Mouse (Mus musculus) liver, embryonic 11.5 days (tissue): ENCODE data around the gene Tbc1d17. TPM values are rescaled to one million over a fixed set of nuclear protein-coding genes. Genes with fewer than 3 reads are reported as not detected.

Experiments used
- ATAC-seq: fragments of 200-750 bp; cut with Nextera tagmentation; replicated peaks from 2 replicates; pipeline ENCODE4 v1.8.0; 2017; ENCODE audit warnings: moderate number of reproducible peaks, mild to moderate bottlenecking, moderate TSS enrichment, moderate library complexity; ENCODE audit not compliant: low FRiP score
- DNase-seq: peaks from one replicate; pipeline ENCODE4 v3.0.0-alpha.2; 2017; ENCODE audit warnings: low spot score
- H3K27ac ChIP-seq: fragments of 300-500 bp; sonication (generic); 2 replicates; pipeline ENCODE4 v1.5.1; 2014; ENCODE audit warnings: mild to moderate bottlenecking, low read depth, low read length, control low read depth
- H3K27me3 ChIP-seq: fragments of 300-500 bp; sonication (generic); replicated peaks from 2 replicates; pipeline ENCODE4 v1.6.1; 2014; ENCODE audit warnings: low read length, mixed read lengths; ENCODE audit not compliant: control insufficient read depth, insufficient read depth
- H3K36me3 ChIP-seq: fragments of 300-500 bp; sonication (generic); 2 replicates; pipeline ENCODE4 v1.6.1; 2014; ENCODE audit warnings: mild to moderate bottlenecking, low read length, moderate library complexity, mixed read lengths; ENCODE audit not compliant: control insufficient read depth, insufficient read depth
- H3K4me1 ChIP-seq: fragments of 300-500 bp; sonication (generic); replicated peaks from 2 replicates; pipeline ENCODE4 v1.6.1; 2014; ENCODE audit warnings: low read length, mixed read lengths; ENCODE audit not compliant: control insufficient read depth, insufficient read depth
- H3K4me2 ChIP-seq: fragments of 300-500 bp; sonication (generic); 2 replicates; pipeline ENCODE4 v1.6.1; 2014; ENCODE audit warnings: mild to moderate bottlenecking, control low read depth, moderate library complexity
- H3K4me3 ChIP-seq: fragments of 300-500 bp; sonication (generic); 2 replicates; pipeline ENCODE4 v1.5.1; 2014; ENCODE audit warnings: low read depth, low read length, control low read depth
- H3K9ac ChIP-seq: fragments of 300-500 bp; sonication (generic); 2 replicates; pipeline ENCODE4 v1.6.1; 2014; ENCODE audit warnings: low read depth, low read length, control low read depth
- H3K9me3 ChIP-seq: fragments of 300-500 bp; sonication (generic); 2 replicates; pipeline ENCODE4 v1.6.1; 2016; ENCODE audit warnings: low read length, inconsistent platforms, mixed read lengths; ENCODE audit not compliant: control insufficient read depth
- WGBS: fragments of 180-500 bp; shearing (Covaris S2); extraction: QIAGEN DNeasy Blood & Tissue Kit; methylation state at CpG from one replicate; pipeline ENCODE4 v1.1.7; 2014; 5-methylcytosine and 5-hydroxymethylcytosine counted together
- polyA plus RNA-seq: library from polyadenylated mRNA; unstranded; fragments of >200 nt; fragmentation: Nextera tagmentation; extraction: Ambion mirVana; gene quantifications from 2 replicates; pipeline ENCODE4 v1.2.1, GENCODE M21; 2014

Gene Tbc1d17
- polyA plus RNA-seq, 1 experiment from 2014 or later: 53.3 TPM

DNA sequence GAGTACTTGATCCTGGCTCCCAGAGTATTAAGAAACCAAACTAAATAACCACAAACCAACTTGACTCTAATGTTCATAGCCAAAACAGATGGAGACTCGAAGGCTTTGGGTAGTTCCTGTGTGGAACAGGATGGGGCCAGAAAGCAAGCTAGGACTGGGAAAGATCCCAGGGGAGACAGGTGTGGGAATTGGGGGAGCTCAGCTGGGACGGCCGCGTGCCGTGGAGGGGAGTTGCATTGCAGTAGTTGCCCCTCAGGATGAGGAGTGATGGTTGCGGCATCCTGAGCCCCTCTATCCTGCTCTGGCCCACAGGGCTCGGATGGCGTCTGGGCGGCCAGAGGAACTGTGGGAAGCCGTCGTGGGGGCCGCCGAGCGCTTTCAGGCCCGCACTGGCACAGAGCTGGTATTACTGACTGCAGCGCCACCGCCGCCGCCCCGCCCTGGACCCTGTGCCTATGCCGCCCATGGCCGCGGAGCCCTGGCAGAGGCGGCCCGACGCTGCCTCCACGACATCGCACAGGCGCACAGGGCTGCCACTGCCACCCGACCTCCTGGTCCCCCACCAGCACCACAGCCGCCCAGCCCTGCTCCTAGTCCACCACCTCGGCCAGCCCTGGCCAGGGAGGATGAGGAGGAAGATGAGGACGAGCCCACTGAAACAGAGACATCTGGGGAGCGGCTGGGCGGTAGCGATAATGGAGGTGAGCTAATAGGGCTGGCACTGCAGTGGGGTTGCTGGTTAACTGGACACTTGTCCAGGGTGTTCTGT, 3.6 kb upstream of the Tbc1d17 start:
- H3K4me2 ChIP-seq: peak overlapping the region; percentile 93

DNA sequence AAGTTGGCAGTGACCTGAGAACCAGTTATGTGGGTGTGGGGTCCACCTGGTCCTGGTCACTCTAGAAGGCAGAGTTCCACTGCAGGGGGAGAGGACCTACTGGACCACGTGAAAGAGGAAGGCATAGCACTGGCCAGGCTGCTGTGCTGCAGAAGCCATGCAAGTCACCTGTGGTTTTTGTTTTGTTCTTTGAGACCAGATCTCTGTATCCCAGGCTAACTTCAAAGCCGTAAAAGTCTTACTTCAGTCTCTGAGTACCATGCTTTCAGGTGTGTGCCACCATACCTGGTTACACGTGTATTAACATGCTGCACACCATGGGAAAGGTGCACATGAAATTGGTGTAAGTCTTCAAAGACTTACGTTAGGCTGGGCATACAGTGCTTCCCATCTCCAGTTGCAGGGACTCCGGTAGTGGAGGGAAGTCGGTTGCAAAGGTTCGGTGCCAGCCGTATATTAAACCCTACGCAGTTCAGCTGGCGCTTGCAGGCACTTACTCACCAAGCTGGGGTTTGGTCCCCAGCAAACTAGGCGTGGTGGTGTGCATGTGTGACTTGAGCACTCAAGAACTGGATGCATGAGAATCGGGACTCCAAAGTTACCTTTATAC, 2.9 kb upstream of the Tbc1d17 start:
- H3K27ac ChIP-seq: no peak overlapping the region
- H3K27me3 ChIP-seq: no peaks in the 10 kb centered on the region
- peak overlapping the region; percentile 87; the same call in 1 of the 2 replicates for H3K4me2 ChIP-seq
- DNase-seq: no peak
- H3K4me1 ChIP-seq: peaks cover 45% of the 10 kb centered on the region
- 85% methylated on average over 12 of the region's 12 CpGs for WGBS
- peaks cover 10% of the 10 kb centered on the region; the same call in 1 of the 2 replicates for H3K36me3 ChIP-seq
- no peak for ATAC-seq
- peak overlapping the region; percentile 89; the same call in 1 of the 2 replicates for H3K4me3 ChIP-seq
- H3K9me3 ChIP-seq: no peaks in the 10 kb centered on the region
- H3K9ac ChIP-seq: 0 out of 2 replicates have a peak overlapping the region, but pooled peaks have one; percentile 38

More for the DNA sequence above, 3.6 kb upstream of the Tbc1d17 start:
- H3K4me1 ChIP-seq: peaks cover 45% of the 10 kb centered on the region
- WGBS: 87% methylated on average over 36 of the region's 36 CpGs
- no peaks in the 10 kb centered on the region for H3K9me3 ChIP-seq
- no peak for ATAC-seq
- peak overlapping the region; percentile 38; the same call in 1 of the 2 replicates for H3K9ac ChIP-seq
- no peaks in the 10 kb centered on the region for H3K27me3 ChIP-seq
- H3K27ac ChIP-seq: peak overlapping the region; percentile 45
- H3K4me3 ChIP-seq: no peak overlapping the region; the same call in 1 of the 2 replicates
- no peak for DNase-seq
- peaks cover 8% of the 10 kb centered on the region; the same call in 1 of the 2 replicates for H3K36me3 ChIP-seq

DNA sequence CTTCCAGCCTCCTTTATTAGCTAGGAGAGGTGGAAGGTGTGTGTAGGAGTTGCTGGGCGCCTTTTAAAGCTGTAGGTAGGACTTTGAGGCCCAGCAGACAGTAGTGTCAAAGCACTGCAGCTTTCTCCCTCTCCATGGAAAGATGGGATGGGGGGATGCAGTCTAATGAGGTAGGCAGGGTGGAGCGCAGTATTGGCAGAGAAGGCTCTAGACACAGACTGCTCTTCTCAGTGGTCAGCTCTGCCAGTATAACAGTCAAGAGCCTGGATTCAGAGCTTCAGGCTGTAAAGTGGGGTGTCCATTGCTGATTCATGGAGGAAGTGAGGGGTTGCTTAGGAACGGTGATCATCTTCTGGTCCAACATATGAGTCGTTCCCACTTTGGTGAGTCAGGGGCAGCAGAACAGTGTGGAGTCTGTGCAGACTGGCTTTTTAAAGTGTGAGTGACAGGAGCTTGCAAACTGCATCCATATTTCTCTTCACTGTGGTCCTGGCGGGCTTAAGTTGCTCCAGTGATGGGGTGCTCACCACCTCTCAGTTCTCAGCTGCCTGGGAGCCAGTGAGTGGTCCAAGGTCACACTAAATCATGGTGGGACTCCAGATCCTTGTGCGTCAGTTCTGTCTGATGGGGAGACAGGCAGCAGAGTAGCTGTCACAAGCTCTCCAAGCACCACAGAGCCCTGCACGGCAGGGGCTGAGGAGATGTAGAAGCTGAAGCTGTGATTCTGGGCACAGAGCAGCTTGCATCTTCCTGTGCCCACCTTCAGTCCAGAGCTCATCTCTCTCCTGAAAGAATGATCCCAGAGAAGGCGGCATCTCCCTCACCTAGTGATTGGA, 2.1 kb upstream of the Tbc1d17 start:
- no peak for DNase-seq
- peak overlapping the region; percentile 96 for H3K9ac ChIP-seq
- ATAC-seq: no peak
- peak overlapping the region; percentile 95 for H3K27ac ChIP-seq
- H3K36me3 ChIP-seq: peaks cover 17% of the 10 kb centered on the region; the same call in 1 of the 2 replicates
- H3K9me3 ChIP-seq: no peaks in the 10 kb centered on the region
- H3K4me3 ChIP-seq: peak overlapping the region; percentile 89
- peaks cover 39% of the 10 kb centered on the region for H3K4me1 ChIP-seq
- no peaks in the 10 kb centered on the region for H3K27me3 ChIP-seq
- H3K4me2 ChIP-seq: peak overlapping the region; percentile 87
- 66% methylated on average over 8 of the region's 8 CpGs for WGBS

DNA sequence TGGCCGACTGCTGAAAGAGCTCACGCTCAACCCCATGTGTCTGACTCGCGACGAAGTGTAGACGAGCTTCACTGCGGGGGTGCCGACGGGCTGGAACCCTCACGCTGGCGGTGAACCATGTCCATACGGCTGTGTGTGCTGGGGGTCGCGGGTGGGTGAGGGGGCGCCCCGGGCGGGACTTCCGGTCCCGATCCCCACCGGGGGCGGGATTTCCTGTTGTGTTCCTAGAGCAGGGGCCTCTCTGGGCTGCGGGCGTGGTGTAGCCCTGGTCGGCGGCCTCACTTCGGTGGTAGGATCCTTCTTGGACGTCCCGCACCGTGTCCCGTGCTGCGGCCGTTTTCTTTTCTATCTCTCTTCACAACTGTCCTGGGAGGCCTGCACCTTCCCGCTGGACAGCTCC, 1.3 kb upstream of the Tbc1d17 start:
- H3K9me3 ChIP-seq: no peaks in the 10 kb centered on the region
- DNase-seq (peak; percentile 85), ATAC-seq (peak; percentile 50)
- H3K27ac ChIP-seq: peak overlapping the region; percentile 95
- peak overlapping the region; percentile 96 for H3K9ac ChIP-seq
- peak overlapping the region; percentile 87 for H3K4me2 ChIP-seq
- peak overlapping the region; percentile 89 for H3K4me3 ChIP-seq
- H3K36me3 ChIP-seq: peaks cover 20% of the 10 kb centered on the region; the same call in 1 of the 2 replicates
- WGBS: 0% methylated on average over 33 of the region's 33 CpGs
- H3K27me3 ChIP-seq: no peaks in the 10 kb centered on the region
- H3K4me1 ChIP-seq: peaks cover 30% of the 10 kb centered on the region

DNA sequence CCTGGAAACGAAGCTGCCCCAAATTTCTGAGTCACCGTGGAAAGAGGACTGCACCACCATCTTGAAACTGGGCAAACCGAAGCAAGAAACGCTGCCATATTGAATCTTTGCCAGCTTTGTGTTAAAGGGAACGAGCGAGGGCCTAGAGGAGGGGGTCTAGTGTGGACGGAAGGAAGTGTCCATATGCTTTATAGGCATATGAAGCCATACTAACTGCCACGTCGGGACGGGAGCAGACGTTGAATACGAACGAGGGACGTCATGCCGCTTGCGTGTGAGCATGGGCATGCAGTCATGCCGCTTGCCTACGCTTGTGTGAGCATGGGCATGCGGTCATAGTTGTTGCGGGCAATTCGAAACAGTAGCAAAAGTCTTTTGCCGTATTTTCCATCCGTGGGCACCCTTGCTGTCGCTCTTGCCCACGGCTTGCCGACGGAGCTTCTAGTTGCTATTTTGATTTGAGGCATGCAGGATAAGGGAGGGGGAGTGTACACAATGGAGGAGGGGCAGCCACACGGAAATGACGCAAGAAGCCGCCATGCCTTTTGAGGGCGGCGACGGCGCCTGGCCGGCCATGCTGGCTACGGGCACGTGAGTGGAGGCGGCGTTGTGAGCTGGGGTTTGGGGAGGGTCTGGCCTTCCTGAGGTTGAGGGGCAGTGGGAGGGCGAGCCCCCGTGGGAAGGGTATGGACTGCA, 685 bp upstream of the Tbc1d17 start:
- Histone ChIP-seq H3K27me3 (no peaks in the 10 kb centered on the region), H3K9me3 (no peaks in the 10 kb centered on the region), H3K4me2 (peak overlapping the region; percentile 87), H3K9ac (peak overlapping the region; percentile 96), H3K4me1 (peaks cover 27% of the 10 kb centered on the region), H3K36me3 (peaks cover 23% of the 10 kb centered on the region; the same call in 1 of the 2 replicates), H3K4me3 (peak overlapping the region; percentile 89), H3K27ac (peak overlapping the region; percentile 95)
- peak; percentile 88 for DNase-seq
- peak; percentile 62 for ATAC-seq
- under 1% methylated on average over 41 of the region's 41 CpGs for WGBS

DNA sequence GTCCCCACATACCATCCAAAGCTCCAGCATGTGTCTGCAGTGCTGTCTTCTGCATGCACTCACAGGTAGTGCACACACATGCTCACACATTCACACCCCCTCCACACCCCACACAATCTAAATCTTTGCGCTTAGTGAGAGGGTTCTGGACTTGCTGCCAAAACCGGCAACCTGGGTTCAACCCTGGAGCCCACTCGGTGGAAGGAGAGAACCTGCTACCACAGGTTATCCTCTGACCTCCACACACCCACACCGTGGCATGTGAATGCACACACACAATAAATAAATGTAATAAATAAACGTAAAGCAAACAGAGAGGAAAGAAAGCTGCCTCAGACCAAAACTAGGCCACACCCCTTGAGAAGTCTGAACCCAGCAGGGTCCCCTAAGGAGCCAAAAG, 1.1 kb downstream of the Tbc1d17 start:
- no peaks in the 10 kb centered on the region for H3K27me3 ChIP-seq
- 77% methylated on average over 5 of the region's 5 CpGs for WGBS
- H3K9ac ChIP-seq: peak overlapping the region; percentile 46; the same call in 1 of the 2 replicates

DNA sequence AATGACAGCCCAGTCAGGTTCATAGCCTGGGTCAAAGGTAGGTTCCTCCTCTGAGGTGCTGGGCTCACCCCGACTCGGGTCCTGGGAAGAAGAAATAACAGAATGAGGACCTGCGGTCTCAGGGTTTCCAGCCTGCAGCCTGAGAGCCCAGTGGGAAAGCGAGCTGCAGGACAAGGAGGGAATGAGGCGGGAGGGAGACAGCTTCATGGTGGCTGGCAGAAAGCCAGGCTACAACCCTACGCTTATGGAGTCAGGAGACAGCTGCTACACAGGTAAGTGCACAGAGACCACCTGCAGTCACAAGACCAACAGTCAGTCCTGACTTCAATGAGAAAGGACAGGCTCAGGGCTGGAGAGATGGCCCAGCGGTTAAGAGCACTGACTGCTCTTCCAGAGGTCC, 2.1 kb downstream of the Tbc1d17 start:
- peaks cover 33% of the 10 kb centered on the region for H3K36me3 ChIP-seq
- no peak overlapping the region for H3K4me2 ChIP-seq
- ATAC-seq (no peak), DNase-seq (no peak)
- H3K9ac ChIP-seq: no peak overlapping the region
- H3K9me3 ChIP-seq: no peaks in the 10 kb centered on the region
- no peak overlapping the region for H3K27ac ChIP-seq
- no peak overlapping the region; the same call in 1 of the 2 replicates for H3K4me3 ChIP-seq
- H3K27me3 ChIP-seq: no peaks in the 10 kb centered on the region
- 89% methylated on average over 7 of the region's 7 CpGs for WGBS
- H3K4me1 ChIP-seq: peaks cover 17% of the 10 kb centered on the region

More for the DNA sequence above, 1.1 kb downstream of the Tbc1d17 start:
- DNase-seq: no peak
- Histone ChIP-seq H3K4me3 (peak overlapping the region; percentile 89), H3K4me2 (peak overlapping the region; percentile 87), H3K4me1 (peaks cover 24% of the 10 kb centered on the region), H3K9me3 (no peaks in the 10 kb centered on the region), H3K27ac (no peak overlapping the region; the same call in 1 of the 2 replicates), H3K36me3 (peaks cover 32% of the 10 kb centered on the region)
- ATAC-seq: no peak

DNA sequence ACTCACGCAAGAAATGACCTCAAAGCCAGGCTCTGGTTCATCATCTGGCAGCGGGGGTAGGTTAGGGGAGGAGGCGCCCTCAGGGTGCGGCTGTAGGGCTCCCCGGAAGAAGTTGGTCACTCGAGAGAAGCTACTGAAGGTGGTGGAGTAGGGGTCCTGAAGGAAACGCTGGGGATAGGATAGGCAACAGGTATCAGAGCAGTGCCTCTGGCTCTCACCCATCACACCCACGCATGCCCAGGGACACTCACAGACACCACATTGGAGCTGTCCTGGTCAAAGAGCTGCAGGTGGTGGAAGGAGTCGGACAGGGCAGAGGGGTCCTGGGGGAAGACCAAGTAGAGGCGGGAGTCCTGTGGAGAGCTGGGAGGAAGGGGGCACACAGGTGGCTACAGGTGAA, 3.9 kb downstream of the Tbc1d17 start:
- Histone ChIP-seq H3K27me3 (no peaks in the 10 kb centered on the region; the same call in 1 of the 2 replicates), H3K9me3 (no peaks in the 10 kb centered on the region), H3K4me1 (peaks cover 14% of the 10 kb centered on the region), H3K4me3 (no peak overlapping the region), H3K4me2 (no peak overlapping the region), H3K9ac (no peak overlapping the region), H3K27ac (no peak overlapping the region), H3K36me3 (peaks cover 37% of the 10 kb centered on the region)
- DNase-seq: no peak
- no peak for ATAC-seq
- 90% methylated on average over 10 of the region's 10 CpGs for WGBS
